Mouse (Mus musculus) fibroblast of lung, adult 2 months (primary cell): ENCODE data around the gene Armc6.
"Not testable (repeated sequence)": the region's sequence is repeated elsewhere in the genome, so short reads cannot be mapped to it uniquely, and the experiment has no call there.

Experiments
- DNase-seq: peaks from one replicate; pipeline ENCODE4 v3.0.0-alpha.2; 2011; ENCODE audit warnings: low read depth

Armc6 gene

DNA sequence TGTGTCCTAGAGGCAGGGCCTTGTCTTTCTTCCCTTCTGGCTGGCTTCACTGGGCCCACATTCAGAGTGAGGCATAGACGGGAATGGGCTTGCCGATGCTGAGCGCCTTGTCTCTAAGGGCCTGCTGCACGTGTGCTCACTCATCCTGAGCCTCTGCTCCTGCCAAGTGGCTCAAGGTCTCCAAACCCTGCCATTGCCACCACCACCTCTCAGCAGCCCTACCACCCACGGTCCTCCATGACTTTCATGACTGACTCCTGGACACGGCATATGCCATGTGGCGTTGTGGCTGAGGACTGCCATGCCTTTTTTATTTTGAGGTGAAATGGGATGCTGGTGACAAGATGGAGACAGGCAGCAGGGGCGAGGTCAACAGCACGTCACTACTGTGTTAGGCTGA, 3.4 kb downstream of the Armc6 start:
- DNase-seq = no peak

DNA sequence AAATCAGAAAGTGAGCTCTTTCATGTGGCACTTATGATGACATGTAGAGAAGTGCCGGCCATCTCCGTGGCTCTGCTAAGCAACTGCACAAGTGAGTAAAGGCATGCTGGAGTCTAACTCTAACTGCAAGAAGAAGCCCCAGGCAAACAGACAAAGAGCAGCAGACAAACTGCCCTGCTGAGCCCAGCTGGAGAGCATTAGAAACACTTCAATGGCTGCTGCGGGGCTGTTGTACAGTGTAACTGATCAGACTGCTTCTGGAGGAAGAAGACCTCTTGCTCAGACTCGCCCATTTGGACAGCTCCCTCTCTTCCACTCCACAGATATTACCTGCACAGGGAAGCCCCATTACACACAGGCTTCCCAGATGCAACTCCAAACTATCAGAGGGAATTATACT, 6.3 kb downstream of the Armc6 start:
- DNase-seq = no peak

DNA sequence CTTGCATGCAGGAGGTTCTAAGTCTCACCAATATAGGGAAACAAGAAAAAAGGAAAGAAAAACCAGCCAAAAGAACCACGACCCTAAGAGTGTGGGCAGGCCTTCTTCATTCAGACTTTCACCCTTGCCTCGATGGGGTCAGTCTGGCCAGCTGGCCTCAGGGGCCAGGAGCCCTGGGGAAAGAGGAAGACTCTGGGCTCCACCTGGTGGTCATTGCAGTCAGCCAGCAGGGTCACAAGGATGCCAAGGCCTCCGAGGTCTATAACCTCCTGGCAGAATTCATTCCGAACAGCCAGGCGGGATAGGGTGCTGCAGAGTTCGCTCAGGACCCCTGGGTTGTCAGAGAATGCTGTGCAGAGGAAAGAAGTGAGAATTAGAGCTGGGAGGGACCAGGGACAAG, 10.9 kb downstream of the Armc6 start:
- no peak for DNase-seq

DNA sequence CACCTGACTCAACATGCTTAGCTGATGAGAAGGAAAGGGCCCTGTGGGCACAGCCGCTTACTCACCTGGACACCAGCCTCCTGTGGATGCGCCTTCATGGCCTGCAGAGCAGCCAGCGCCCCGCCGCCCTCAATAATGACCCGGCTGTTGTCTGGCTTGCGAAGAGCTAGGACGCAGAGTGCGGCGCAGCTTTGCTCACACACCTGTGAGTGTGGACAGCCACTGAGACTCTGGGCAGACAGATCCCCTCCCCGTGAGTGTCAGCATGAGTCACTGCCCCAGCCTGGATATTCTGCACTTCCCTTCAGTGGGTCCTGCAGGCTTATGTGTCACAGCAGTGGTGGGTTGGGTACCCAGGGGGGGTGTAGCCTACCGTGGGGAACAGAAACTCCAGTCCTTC, 12.2 kb downstream of the Armc6 start:
- DNase-seq = no peak

DNA sequence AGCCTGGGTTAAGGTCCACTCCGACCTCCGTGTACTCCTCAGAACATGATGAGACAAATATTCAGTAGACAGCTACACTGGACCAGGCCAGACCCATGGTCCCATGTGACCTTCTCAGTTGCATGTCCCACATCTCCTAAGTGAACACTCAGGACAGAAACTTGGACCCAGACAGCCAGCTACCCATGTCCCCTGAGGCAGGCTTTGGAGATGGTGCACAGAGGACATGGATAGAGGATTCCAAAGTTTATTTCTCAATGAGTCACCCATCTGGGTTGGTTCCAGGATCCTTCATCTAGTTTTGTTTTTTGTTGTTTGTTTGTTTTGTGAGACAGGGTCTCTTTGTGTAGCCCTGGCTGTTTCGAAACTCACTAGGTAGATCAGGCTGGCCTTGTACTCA, 13.4 kb downstream of the Armc6 start:
- no peak for DNase-seq

DNA sequence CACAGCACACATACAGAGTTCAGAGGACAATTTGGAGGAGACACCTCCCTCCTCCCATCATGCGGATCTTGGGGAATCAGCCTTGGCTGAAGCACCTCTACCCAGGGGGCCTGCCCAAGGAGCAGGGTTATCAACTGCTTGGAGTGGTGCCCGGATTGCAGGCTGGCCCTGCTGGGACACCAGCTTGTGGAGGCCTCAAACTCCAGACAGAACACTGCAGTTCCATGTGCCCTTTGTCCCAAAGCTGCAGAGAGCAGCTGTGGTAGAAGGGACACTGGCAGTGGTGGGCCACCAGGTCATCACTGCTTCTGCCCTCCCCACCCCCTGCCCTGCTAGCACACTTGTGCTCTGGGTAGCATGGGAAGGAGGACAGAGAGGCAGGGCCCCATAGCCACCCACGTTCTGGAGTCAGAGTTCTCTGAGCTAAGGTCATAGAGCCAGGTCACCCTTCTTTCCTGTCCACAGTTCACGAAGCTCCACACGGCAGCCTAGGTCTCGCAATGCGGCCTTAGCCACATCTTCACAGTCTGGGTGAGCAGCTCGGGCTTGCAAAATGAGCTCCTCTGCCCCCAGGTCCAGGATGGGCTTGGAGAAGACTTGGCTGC, 13.9 kb downstream of the Armc6 start:
- no peak for DNase-seq

DNA sequence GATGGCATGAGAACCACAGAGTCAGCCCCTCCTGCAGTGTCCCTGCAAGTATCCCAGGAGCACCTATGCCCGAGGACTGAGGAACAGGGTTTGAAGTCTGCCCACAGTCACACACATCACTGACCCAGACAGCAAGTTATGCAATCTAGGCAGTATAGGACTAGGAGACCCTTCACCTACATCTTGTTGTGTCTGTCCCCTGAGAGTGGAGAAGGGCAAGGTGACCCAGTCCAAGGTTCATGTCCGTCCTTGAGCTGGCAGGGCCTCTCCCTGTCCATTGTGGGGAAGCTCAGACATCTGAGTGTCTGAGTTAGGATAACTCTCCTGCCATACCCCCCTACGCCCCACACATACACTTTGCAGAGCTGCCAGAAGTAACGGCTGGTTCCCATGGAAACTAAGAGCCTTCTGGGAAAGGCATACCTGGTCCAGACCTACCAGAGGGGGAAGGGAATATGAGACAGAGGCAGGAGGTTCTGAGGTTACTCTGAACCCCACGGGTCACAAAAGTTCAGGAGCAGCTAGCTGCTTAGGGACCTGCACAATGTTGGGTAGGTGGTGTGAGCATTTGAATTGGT, 15.1 kb downstream of the Armc6 start:
- DNase-seq = no peak

DNA sequence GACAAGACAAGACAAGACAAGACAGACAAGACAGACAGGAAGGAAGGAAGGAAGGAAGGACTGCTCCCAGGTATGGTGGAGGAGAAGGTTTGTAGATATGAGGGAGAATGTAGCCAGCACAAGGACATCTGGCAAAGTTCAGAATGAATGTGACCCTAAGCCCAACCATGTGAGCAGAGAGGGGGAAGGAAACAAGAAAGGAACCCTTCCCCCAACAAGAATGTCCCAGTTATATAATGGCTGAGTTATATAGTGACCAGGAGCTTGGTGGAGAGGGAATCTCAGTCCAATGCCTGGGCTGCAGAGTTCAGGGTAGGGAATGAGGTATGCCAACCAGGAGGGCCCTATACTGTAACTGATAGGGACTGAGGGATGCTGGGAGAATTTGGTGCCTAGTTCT, 16.8 kb downstream of the Armc6 start:
- no peak for DNase-seq

DNA sequence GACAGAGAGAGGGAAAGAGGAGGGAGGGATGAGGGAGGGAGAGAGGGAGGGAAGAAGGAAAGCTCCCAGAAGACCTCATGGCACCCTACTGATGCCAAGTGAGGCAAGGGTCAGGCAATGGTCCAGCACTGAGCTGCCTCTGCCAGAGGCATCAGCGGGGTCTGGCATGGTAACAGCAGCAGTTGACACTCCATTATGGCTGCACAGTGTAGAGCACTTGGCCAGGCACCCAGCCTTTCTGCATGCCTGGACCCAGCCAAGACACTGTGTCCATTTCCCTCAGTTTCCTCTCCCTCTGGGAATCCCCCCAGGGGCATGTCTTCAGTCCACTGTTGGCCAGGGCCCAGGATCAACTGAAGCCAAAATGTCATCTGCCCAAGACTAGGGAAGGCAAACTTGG, 17.7 kb downstream of the Armc6 start:
- peak; percentile 71 for DNase-seq

DNA sequence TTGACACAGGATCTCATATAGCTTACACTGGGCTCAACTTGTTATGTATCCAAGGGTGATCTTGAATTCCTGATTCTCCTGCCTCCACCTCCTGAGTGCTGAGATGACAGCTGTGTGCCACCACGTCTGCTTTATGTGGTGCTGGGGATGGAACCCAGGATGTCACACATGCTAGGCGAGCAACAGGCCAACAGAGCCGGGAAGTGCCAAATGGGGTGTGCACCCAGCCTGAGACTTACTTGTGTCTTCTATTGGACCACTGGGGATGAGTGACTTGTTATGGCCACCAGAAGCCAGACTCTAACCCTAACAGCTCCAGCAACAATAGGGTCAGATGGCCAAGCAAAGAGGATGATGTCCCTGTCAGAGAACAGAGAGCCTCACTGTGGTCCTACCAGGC, 18.1 kb downstream of the Armc6 start:
- DNase-seq = not testable (repeated sequence)

DNA sequence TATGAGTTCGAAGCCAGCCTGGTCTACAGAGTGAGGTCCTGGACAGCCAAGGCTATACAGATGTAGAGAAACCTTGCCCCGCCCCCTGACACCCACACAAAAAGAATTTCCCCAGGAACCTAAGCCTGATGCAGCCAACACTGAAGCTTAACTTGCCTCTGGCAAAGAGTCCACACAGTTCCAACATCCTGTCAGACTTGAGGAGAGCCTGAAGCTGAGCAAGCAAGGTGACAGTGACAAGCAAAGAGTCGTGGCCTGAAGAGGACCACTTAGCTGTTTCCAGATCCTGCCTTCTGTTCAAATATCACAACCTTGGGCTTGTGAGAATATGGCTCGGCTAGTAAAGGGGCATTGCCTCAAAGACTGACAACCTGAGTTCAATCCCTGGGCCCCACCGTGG, 19.2 kb downstream of the Armc6 start:
- DNase-seq = no peak

DNA sequence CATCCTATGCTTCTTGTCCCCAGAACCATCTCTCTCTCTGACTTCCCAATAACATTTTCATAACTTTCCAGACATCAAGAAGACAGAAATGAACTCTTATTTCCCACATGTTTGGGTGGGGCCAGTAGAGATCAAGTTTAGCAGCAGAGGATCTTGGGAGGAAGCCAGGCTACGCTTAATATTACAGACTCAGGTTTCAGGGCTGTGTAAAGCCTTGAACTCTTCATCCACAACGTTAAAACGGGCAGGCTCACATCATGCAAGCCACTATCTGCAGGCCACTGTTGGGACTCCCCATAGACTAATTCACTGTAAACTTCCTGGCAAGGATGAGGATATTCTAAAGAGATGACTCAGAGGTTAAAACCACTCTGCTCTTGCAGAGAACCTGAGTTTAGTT, 19.9 kb downstream of the Armc6 start:
- DNase-seq = no peak

DNA sequence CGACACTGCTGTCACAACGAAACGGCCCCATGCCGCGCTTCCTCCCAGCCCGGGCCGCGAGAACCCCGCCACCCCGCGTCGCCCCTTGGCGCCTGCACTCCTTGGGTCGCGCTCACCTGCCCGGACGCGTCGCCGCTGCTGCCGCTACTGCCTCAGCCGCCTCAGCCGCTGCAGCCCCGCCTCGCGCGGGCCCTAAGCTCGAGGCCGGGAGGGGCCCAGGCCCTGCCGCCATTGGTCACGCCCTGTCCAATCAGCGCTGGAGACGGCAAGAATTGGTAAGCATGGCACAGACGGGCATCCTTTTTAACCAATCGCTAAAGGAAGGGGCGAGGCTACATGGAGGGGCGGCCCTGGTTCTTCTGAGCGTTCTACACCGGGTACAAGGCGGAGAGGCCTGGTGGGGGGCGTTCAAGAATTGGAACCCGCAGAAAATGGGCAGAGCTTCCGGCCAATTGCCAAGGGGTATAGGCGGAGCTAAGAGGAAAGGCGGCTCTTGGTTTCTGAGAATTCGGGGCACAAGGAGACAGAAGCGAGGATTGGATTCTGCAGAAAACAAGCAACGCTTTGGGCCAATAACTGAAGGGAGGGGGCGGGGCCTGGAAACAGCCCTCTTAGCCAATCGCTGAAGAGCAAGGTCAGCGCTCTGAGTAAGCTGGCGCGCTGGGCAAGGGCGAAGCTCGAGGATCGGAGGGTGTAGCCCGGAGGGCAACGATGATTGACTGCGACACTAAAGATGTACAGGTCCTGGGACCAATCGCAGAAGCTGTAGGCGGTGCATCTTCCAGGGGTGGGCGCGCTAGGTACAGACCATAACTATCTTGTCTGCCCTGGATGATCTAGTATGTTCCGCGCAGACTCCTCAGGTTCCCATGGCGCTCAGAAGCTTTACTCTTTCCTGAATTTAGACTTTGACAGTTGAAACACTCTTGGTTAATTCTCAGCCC, 21.9 kb downstream of the Armc6 start, which contains the start of gene Slc25a42:
Gene Slc25a42, minus strand, starts transcription at position 194 of the 944 bp plus-strand sequence.
- peak; percentile 100 for DNase-seq

DNA sequence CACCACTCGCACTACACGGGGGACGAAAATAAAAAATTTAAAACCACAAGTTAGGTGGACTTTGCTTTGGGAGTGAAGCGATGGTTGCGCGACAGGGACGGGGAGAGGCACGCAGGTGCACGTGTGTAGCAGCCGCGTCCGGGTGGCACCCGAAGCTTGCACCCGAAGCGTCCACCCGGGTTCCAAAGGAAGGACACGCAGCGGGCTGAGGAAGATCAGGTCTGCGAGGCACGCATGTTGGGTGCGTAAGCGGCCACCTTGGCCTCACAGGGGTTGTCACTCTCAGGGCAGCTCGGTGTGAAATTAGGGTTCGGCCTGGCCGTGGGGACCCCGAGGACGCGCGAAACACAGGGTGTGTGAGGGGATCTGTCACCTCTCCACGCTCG, 22.5 kb downstream of the Armc6 start:
- no peak for DNase-seq

DNA sequence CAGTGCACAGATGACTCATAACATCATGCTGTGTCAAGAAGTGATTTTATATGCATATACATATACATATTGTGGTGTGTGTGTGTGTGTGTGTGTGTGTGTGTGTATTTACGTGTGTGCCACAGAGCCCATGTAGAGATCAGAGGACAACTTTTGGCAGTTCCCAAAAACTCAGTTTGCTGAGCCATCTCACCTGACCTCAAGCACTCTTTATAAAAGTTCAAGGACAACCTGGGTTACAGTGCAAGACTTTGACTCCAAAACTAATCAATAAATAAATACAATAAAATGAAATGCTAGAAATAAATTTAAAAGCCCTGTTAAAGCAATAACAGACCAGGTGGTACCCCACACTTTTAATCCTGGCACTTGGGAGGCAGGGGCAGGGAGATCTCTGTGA, 23.0 kb downstream of the Armc6 start:
- no peak for DNase-seq

DNA sequence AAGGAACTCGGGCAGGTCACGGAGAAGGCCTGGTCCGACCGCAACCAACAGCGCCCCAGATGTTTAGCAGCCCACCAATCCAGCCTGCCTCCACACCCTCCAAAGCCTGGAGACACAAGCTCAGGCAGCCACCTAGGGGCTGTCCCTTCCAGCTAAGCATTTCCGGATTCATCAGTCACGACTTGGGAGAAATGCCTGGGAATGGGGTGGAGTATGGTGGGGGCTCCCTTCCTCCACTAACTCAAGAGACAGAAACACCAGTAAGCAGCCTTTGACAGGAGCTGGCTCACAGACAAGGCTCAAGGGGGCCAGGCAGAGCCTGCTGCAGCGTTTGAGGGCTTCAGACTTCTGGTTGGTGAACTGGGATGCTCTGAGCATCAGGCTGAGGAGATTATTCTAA, 23.7 kb downstream of the Armc6 start:
- no peak for DNase-seq

DNA sequence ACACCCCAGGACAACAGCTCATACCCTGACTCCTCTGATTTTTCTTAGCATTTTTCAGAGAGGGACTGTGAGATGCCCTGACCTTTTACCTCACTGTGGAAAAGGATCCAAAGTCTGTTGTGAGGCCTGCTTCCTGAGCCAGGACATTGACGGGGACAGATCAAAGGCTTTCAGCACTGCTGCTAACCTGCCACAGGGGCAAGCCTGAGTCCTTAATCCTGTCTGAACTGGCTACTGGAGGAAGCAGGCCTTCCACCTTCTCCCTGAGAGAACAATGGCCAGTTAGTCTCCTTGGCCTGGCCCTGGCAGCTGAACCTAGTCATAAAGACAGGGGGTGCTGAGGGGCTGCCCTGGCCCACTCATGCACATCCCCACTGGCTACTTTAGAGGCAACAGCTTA, 26.1 kb downstream of the Armc6 start:
- no peak for DNase-seq

DNA sequence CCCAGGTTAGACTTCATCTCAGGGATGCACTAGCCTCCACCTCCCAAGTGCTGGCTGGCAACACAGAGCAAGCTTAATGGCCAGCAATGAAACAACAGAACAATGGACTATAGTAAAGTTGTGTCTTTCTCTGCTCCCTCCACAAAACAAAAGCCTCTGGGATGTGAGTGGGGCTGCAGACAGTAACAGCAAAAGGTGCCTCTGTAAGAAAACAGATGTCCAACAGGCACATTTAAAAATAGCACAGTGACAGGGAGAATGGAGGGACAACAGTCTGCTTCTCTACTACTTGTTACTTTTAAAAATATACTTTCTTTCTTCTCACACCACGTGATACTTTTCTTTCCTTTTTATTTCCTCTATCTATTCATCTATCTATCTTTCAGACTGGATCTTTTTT, 29.5 kb downstream of the Armc6 start:
- DNase-seq = no peak

DNA sequence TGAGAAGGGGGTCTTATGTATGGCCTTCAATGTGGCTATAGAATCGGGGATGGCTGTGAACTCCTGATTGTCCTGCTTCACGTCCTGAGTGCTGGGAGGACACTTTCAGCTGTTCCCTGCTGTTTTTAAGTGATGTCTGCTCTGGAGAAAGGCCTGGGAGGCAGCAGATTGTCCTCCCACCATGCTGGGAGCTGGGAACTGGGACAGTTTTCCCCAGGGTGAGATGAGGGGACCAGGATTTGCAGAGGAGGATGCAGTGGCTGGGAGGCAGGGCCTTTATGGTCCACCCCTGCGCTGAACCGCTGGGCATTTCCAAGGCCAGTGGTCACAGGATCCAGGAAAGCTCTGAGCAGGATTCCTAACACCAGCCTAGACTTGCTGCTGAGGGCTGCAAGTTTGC, 31.2 kb downstream of the Armc6 start:
- DNase-seq = no peak

DNA sequence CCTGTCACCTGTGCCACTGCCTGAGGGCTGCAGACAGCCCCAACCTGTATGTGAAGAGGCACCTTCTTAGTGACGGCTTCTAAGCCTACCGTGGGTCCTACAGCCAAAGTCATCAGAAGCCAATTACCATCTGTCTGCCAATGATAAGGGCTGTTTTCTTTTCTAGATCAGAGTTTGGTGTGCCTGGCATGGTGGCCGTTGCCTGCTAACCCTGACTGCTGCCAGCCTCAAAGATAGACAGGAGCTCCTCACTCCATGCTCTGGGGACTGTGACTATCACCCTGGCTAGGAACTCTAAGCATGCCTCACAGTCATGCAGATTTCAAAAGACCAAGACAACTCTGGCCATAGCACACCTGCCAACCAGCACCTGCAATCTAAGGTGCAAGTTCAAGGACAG, 32.8 kb downstream of the Armc6 start:
- no peak for DNase-seq

DNA sequence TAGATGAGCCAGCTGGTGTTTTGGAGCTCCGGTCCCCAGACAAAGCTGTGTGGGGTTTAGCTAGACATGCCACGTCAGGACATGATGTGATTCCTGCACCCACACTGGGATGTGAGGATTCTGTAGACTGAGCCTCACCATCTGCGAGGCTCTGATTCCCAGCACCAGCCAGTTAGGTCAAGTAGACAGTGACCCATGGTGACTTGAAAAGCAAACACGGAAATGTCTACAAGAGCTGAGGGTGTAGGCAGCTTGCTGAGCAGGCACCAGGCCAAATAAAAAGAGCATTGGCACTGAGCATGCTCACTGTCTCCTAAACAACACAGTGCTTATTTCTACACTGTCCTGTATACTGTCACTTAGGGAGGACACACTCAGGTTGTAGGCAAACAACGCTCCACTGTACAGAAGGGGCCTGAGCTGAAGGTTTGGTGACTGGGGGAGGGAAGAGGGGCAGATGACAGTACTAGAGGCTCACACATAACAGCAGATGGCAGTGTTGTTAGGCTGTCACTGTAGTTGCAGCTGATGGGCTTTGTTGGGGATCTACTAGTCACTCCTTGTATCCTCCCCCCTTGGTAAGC, 34.1 kb downstream of the Armc6 start:
- no peak for DNase-seq

DNA sequence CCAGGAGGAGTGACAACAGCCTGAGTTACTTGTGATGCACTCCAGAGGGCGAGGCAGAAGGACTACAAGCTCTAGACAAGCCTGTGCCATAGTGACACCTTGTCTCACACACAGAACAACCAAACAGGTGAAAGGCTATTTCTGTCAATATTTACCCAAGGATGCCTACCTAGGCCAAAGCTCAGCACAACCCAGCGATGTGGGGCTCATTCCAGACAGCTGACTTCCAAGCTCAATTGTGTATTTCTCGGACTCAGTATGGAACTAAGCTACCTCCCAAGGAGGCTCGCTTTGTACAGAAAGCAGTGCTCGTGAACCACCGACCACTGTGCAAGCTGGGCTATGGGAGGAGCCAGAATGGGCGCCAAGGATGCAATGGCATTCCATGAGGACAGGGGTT, 36.7 kb downstream of the Armc6 start:
- DNase-seq = no peak

DNA sequence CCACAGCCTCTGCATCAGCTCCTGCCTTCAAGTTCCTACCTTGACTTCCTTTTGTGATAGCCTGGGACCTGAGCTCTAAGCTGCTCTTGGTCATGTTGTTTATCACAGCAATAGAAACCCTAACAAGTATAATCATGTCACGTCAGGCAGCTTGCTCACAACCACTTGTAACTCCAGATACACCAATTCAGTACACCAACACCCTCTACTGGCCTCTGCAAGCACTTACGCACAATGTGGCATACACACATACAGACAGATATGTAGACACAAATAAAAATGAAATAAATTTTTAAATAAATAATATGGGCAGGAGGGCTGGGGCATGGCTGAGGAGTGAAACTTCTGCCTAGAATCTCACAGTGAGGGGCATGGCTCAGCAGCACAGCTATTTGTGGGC, 38.5 kb downstream of the Armc6 start:
- DNase-seq = no peak
